Mouse (Mus musculus) forebrain, embryonic 12.5 days (tissue): ENCODE measurements around the gene Wdcp. TPM values are rescaled to one million over a fixed set of nuclear protein-coding genes. Genes with fewer than 3 reads are reported as not detected.
"Not testable (repeated sequence)": the region's sequence is repeated elsewhere in the genome, so short reads cannot be mapped to it uniquely, and the experiment has no call there.

Experiments used
- ATAC-seq: fragments of 200-750 bp; cut with Nextera tagmentation; 2 replicates; pipeline ENCODE4 v1.8.0; 2017; ENCODE audit warnings: moderate TSS enrichment; ENCODE audit not compliant: low FRiP score
- H3K27ac ChIP-seq: fragments of 300-500 bp; sonication (generic); 2 replicates; pipeline ENCODE4 v1.5.1; 2016; ENCODE audit warnings: mild to moderate bottlenecking
- H3K27me3 ChIP-seq: fragments of 300-500 bp; sonication (generic); 2 replicates; pipeline ENCODE4 v1.6.1; 2016; ENCODE audit warnings: mild to moderate bottlenecking
- H3K36me3 ChIP-seq: fragments of 300-500 bp; sonication (generic); replicated peaks from 2 replicates; pipeline ENCODE4 v1.6.1; 2016; ENCODE audit warnings: mild to moderate bottlenecking
- H3K4me1 ChIP-seq: fragments of 300-500 bp; sonication (generic); 2 replicates; pipeline ENCODE4 v1.6.1; 2016
- H3K4me2 ChIP-seq: fragments of 300-500 bp; sonication (generic); 2 replicates; pipeline ENCODE4 v1.6.1; 2016; ENCODE audit warnings: mild to moderate bottlenecking, moderate library complexity
- H3K4me3 ChIP-seq: fragments of 300-500 bp; sonication (generic); replicated peaks from 2 replicates; pipeline ENCODE4 v1.5.1; 2016; ENCODE audit warnings: mild to moderate bottlenecking
- H3K9ac ChIP-seq: fragments of 300-500 bp; sonication (generic); 2 replicates; pipeline ENCODE4 v1.6.1; 2016; ENCODE audit warnings: mild to moderate bottlenecking
- H3K9me3 ChIP-seq: fragments of 300-500 bp; sonication (generic); 2 replicates; pipeline ENCODE4 v1.6.1; 2016
- WGBS: fragments of 180-500 bp; shearing (Covaris S2); methylation state at CpG from one replicate; pipeline ENCODE4 v1.1.7; 2016; 5-methylcytosine and 5-hydroxymethylcytosine counted together
- polyA plus RNA-seq: library from polyadenylated mRNA; unstranded; fragments of >200 nt; fragmentation: Nextera tagmentation; extraction: Ambion mirVana; gene quantifications from 2 replicates; pipeline ENCODE4 v1.2.1, GENCODE M21; 2016

The Wdcp gene
- polyA plus RNA-seq, 1 experiment from 2014 or later = 19.0 TPM

- peaks cover 14% of the 10 kb centered on the region for H3K27me3 ChIP-seq
- H3K27ac ChIP-seq = no peak overlapping the region
- WGBS = 79% methylated on average over 5 of the region's 5 CpGs
- peaks cover 10% of the 10 kb centered on the region for H3K4me1 ChIP-seq
- no peak for ATAC-seq
- no peak overlapping the region for H3K9ac ChIP-seq
- no peaks in the 10 kb centered on the region for H3K36me3 ChIP-seq
- no peak overlapping the region for H3K4me3 ChIP-seq
- no peak overlapping the region for H3K4me2 ChIP-seq
- H3K9me3 ChIP-seq = no peaks in the 10 kb centered on the region
Observed at GRCm38 (mm10) chr12:4872983-4873477, 29.9 kb downstream of the Wdcp start.

DNA sequence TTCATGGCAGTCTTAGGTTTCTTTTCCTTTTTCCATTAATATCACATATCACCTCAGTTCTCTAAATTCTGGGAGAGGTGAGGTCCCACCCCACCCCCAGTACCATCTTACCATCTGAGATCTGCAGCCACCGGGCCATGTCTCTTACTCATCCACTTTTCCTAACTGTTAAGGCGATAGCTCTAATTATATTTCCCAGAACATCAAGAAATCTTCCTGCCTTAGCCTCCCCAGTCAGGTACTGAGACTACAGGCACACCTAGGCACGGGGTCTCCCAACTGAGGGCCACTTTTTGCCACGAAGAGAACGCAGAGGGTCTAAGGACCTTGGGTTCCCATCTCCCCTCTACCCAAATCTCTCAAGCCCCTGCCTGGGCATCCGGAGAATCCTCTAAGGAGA, 30.4 kb downstream of the Wdcp start:
- Histone ChIP-seq H3K4me3 (peak overlapping the region; percentile 35), H3K27ac (no peak overlapping the region), H3K9me3 (no peaks in the 10 kb centered on the region), H3K4me2 (peak overlapping the region; percentile 76), H3K27me3 (peaks cover 14% of the 10 kb centered on the region), H3K4me1 (peaks cover 10% of the 10 kb centered on the region), H3K9ac (0 out of 2 replicates have a peak overlapping the region, but pooled peaks have one; percentile 49), H3K36me3 (no peaks in the 10 kb centered on the region; the same call in 1 of the 2 replicates)
- 85% methylated on average over 6 of the region's 6 CpGs for WGBS
- ATAC-seq = no peak

DNA sequence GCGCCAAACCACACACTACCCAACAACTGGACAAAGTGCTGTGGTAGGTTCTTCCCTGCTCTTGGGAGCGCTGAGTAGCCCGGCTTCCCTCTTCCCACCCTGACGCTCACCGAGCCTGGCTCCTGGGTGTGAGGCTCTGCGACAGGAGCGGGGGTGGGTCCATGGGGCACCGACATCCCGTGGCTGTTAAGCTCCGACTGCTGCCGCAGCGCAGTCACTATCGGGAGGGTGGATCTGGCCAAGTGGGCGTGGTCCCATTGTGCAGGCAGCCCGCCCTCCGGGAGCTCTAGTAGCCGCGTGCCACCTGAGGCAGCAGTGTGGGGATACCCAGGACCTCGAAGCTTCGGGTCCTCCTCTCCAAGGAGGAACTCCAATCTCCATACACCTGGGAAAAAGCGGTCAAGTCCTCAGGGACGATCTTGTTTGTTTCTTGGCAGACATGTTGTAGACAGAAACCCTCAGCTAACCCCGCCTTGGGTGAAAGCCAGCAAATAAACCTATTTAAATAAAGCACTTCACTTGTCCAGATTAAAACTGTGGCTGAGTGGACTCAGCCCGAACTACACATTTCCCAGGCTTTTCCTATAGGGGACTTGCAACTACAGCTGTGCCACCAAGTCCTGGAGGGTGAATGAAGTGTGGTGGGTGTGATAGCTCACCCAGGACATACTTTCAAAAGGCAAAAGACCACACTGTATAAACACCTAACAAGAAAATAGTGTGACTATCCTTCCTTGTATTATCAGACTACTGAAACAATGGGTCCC, 31.2 kb downstream of the Wdcp start, which contains the start of gene Mfsd2b:
Mfsd2b (minus strand) TSS at position 199 of the 767 bp plus-strand sequence.
- H3K9ac ChIP-seq = peak within 1 kb of the TSS; percentile 49
- peak; percentile 88 for ATAC-seq
- peak within 1 kb of the TSS; percentile 76 for H3K4me2 ChIP-seq
- peaks cover 14% of the 10 kb centered on the region for H3K27me3 ChIP-seq
- peak within 1 kb of the TSS; percentile 35 for H3K4me3 ChIP-seq
- peaks cover 10% of the 10 kb centered on the region for H3K4me1 ChIP-seq
- H3K9me3 ChIP-seq = no peaks in the 10 kb centered on the region
- H3K27ac ChIP-seq = no peak within 1 kb of the TSS
- H3K36me3 ChIP-seq = peaks cover 5% of the 10 kb centered on the region
- 5% methylated on average over 24 of the region's 24 CpGs for WGBS

GRCm38 (mm10) chr12:4875623-4876022, 32.5 kb downstream of the Wdcp start:
- Histone ChIP-seq H3K9me3 (no peaks in the 10 kb centered on the region), H3K27ac (no peak overlapping the region), H3K9ac (no peak overlapping the region), H3K36me3 (peaks cover 8% of the 10 kb centered on the region), H3K4me3 (no peak overlapping the region), H3K27me3 (peaks cover 14% of the 10 kb centered on the region), H3K4me1 (peaks cover 10% of the 10 kb centered on the region), H3K4me2 (no peak overlapping the region)
- 75% methylated on average over 8 of the region's 8 CpGs for WGBS
- ATAC-seq = no peak

DNA sequence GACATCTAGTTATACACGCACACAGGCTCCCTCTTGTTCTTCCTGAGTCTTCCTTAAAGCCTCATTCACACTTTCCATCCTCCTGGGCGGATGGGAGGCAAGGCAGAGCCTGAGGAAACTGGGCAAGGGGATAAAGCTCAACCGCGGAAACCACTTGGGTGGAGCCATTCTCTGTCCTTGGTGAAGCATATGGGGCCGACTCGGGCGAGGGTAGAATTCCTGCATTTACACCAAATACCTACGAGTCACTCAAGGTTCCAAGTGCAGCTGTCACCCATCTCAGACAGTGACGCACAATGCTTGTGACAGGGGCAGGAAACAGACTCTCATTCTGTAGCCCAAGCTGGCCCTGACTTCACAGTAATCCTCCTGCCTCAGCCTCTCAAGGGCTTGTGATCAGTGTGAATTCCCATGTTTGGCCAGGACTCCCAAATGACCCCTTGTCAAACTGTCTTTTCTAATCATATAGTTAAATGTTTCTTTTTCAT, 35.2 kb downstream of the Wdcp start:
- ATAC-seq = no peak
- H3K9ac ChIP-seq = no peak overlapping the region
- peaks cover 6% of the 10 kb centered on the region for H3K27me3 ChIP-seq
- no peak overlapping the region for H3K4me3 ChIP-seq
- peaks cover 10% of the 10 kb centered on the region for H3K4me1 ChIP-seq
- H3K36me3 ChIP-seq = peaks cover 19% of the 10 kb centered on the region
- H3K4me2 ChIP-seq = no peak overlapping the region
- no peak overlapping the region for H3K27ac ChIP-seq
- H3K9me3 ChIP-seq = no peaks in the 10 kb centered on the region
- 85% methylated on average over 9 of the region's 9 CpGs for WGBS

GRCm38 (mm10) chr12:4879048-4879447, 35.9 kb downstream of the Wdcp start:
- Histone ChIP-seq H3K4me2 (no peak overlapping the region), H3K4me3 (no peak overlapping the region), H3K9ac (no peak overlapping the region), H3K9me3 (no peaks in the 10 kb centered on the region), H3K4me1 (peaks cover 6% of the 10 kb centered on the region), H3K27ac (no peak overlapping the region), H3K27me3 (no peaks in the 10 kb centered on the region), H3K36me3 (peaks cover 19% of the 10 kb centered on the region)
- no peak for ATAC-seq
- 94% methylated on average over 5 of the region's 5 CpGs for WGBS

GRCm38 (mm10) chr12:4882086-4882485, 39.0 kb downstream of the Wdcp start:
- H3K9ac ChIP-seq = no peak overlapping the region
- H3K27ac ChIP-seq = no peak overlapping the region
- H3K27me3 ChIP-seq = no peaks in the 10 kb centered on the region
- H3K9me3 ChIP-seq = no peaks in the 10 kb centered on the region
- peaks cover 19% of the 10 kb centered on the region for H3K36me3 ChIP-seq
- H3K4me2 ChIP-seq = no peak overlapping the region
- H3K4me3 ChIP-seq = no peak overlapping the region
- 95% methylated on average over 2 of the region's 2 CpGs for WGBS
- no peaks in the 10 kb centered on the region for H3K4me1 ChIP-seq
- no peak for ATAC-seq

DNA sequence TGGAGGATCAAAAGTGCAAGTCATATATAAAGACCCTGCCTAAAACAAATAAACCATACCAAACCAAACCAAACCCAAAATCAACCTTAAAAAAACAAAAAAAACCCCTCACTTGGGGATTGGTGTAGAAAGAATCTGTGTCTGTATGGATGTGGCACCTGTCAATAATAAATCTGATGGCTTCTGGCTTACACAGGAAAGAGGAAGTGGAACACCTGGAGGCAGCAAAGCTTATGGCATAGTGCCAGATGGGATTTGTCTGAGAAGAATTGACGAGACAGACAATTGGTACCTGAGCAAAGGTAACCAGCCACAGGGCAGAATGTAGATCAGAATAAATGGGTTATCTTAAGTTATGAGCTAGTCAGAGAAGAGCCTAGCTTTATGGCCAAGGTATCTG, 42.0 kb downstream of the Wdcp start:
- H3K27ac ChIP-seq = no peak overlapping the region
- ATAC-seq = no peak
- no peak overlapping the region for H3K4me2 ChIP-seq
- H3K36me3 ChIP-seq = peaks cover 11% of the 10 kb centered on the region
- no peak overlapping the region for H3K9ac ChIP-seq
- no peaks in the 10 kb centered on the region for H3K27me3 ChIP-seq
- H3K4me3 ChIP-seq = no peak overlapping the region
- WGBS = 92% methylated on average over 1 of the region's 1 CpGs
- H3K4me1 ChIP-seq = no peaks in the 10 kb centered on the region
- H3K9me3 ChIP-seq = no peaks in the 10 kb centered on the region

DNA sequence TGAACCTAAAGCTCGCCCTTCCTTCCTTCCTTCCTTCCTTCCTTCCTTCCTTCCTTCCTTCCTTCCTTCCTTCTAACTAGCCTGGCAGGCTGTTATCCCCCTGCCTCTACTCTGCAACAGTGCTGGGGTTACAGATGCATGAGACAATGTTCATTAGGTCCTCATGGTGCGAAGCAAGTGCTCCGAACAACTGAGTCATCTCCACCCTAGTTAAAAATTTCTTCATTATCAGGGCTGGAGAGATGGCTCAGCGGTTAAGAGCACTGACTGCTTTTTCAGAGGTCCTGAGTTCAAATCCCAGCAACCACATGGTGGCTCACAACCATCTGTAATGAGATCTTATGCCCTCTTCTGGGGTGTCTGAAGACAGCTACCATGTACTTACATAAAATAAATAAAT, 43.5 kb downstream of the Wdcp start:
- not testable (repeated sequence) for H3K27me3 ChIP-seq, H3K9ac ChIP-seq, H3K4me2 ChIP-seq, H3K36me3 ChIP-seq, H3K9me3 ChIP-seq, ATAC-seq, H3K4me3 ChIP-seq, H3K27ac ChIP-seq, H3K4me1 ChIP-seq
- WGBS = 95% methylated on average over 4 of the region's 4 CpGs

DNA sequence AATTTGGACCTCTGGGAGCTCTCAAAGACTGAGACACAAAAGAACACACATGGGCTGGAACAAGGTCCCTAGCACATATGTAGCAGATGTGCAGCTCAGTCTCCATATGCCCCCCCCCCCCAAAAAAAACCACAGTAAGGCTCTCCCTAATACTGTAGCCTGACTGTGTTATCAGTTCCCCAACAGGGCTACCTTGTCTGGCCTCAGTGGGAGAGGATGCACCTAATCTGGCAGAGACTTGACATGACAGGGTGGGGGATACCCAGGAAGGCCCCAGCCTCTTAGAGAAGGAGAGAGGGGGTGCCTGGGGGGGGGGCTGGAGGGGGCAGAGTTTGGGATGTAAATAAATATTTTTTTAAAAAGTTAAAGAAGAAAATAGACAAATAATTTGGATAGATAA, 45.6 kb downstream of the Wdcp start:
- ATAC-seq = no peak
- no peaks in the 10 kb centered on the region for H3K9me3 ChIP-seq
- H3K4me2 ChIP-seq = no peak overlapping the region

DNA sequence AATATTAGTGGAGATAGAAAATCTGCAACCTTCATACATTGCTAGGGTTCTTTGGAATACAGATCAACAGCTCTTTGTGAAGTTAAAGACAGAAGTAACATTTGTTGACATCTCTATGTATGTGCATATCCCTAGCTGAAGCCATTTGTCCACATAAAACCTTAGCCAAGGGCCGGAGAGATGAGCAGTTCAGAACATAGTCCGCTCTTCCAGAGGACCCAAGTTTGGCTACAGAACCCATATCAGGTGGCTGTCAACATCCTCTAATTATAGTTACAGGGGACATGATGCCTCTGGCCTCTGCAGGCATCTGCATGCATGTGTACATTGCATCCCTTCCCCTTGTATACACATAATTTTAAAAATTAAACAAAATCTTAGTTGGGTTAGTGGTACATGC, 46.1 kb downstream of the Wdcp start:
- Histone ChIP-seq H3K27ac (no peak overlapping the region), H3K4me2 (no peak overlapping the region), H3K27me3 (no peaks in the 10 kb centered on the region), H3K4me1 (no peaks in the 10 kb centered on the region), H3K4me3 (no peak overlapping the region), H3K9ac (no peak overlapping the region), H3K9me3 (no peaks in the 10 kb centered on the region), H3K36me3 (peaks cover 12% of the 10 kb centered on the region)
- WGBS = 90% methylated on average over 2 of the region's 2 CpGs
- no peak for ATAC-seq

More for the DNA sequence above, 45.6 kb downstream of the Wdcp start:
- Histone ChIP-seq H3K27me3 (no peaks in the 10 kb centered on the region), H3K9ac (no peak overlapping the region), H3K4me3 (no peak overlapping the region), H3K27ac (no peak overlapping the region), H3K4me1 (no peaks in the 10 kb centered on the region), H3K36me3 (peaks cover 8% of the 10 kb centered on the region)

DNA sequence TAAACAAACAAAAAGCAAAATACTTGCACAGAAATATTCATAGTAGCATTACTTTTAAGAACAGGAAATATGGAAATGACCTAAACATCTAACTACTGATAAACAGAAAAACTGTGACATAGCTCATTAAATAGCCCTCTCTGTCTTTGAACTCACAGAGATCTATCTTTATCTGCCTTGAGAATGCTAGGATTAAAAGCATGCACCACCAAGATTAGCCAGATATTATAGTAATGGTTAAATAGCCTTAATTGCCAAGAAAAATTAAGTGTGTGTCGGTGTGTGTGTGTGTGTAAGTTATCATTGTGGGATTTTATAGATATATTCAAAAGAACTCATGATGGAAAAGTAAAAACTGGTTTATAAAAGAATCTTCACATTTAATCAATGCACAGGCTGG, 46.8 kb downstream of the Wdcp start:
- Histone ChIP-seq H3K36me3 (peaks cover 14% of the 10 kb centered on the region), H3K9me3 (no peaks in the 10 kb centered on the region), H3K4me3 (no peak overlapping the region), H3K9ac (no peak overlapping the region), H3K27ac (no peak overlapping the region), H3K4me2 (no peak overlapping the region), H3K4me1 (no peaks in the 10 kb centered on the region), H3K27me3 (no peaks in the 10 kb centered on the region)
- 88% methylated on average over 1 of the region's 1 CpGs for WGBS
- ATAC-seq = no peak

- Histone ChIP-seq H3K9ac (no peak overlapping the region), H3K4me1 (no peaks in the 10 kb centered on the region), H3K36me3 (peaks cover 15% of the 10 kb centered on the region), H3K4me2 (no peak overlapping the region), H3K4me3 (no peak overlapping the region), H3K27me3 (no peaks in the 10 kb centered on the region), H3K27ac (no peak overlapping the region), H3K9me3 (no peaks in the 10 kb centered on the region)
- 90% methylated on average over 5 of the region's 5 CpGs for WGBS
- ATAC-seq = no peak
Observed at GRCm38 (mm10) chr12:4898024-4898423, 54.9 kb downstream of the Wdcp start.
